Mouse (Mus musculus): ENCODE data around the gene Mut.

DNA sequence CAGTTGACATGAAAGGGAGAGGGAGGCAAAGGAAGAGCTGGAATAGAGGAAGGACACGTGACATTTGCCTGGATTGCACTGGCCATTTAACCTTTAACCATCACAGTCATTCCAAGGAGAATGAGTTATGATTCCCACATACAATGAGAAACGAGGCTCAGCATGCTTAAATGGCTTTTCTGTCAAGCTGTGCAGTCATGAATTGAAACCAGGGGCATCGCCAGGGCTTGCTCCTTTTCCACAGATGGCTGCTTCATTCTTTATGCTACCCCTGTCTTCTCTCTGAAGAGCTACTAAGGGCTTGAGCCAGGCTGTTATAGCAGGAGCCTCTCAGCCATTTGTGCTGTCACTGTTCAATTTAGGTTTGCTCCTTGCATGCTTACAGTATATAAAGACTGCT, 57.6 kb downstream of the Mut start:
- no peak for TF ChIP-seq CTCF (conservative IDR thresholded peaks at IDR 0.05; ENCODE audit: low read length)
- no peak for TF ChIP-seq POU5F1 (IDR thresholded peaks at IDR 0.05; ENCODE audit: borderline replicate concordance, low read length)
